Mouse (Mus musculus) cerebellum, adult 2 months (tissue): ENCODE data around the gene Marf1. TPM values are rescaled to one million over a fixed set of nuclear protein-coding genes. Genes with fewer than 3 reads are reported as not detected.

ENCODE experiments used
- DNase-seq, 2 experiments: peaks; one replicate each; pipeline ENCODE4 v3.0.0; 2021
- H3K27ac ChIP-seq: fragments of 200-500 bp; 2 replicates; pipeline ENCODE4 v1.5.1; 2012; ENCODE audit warnings: low read length, control low read depth, inconsistent platforms; ENCODE audit not compliant: insufficient read depth
- H3K27me3 ChIP-seq: fragments of 200-500 bp; 2 replicates; pipeline ENCODE4 v1.6.1; 2012; ENCODE audit warnings: inconsistent platforms, mild to moderate bottlenecking, low read length, moderate library complexity; ENCODE audit not compliant: control insufficient read depth, insufficient read depth
- H3K4me1 ChIP-seq: fragments of 200-500 bp; 2 replicates; pipeline ENCODE4 v1.6.1; 2011; ENCODE audit warnings: low read length; ENCODE audit not compliant: control insufficient read depth, insufficient read depth
- H3K4me3 ChIP-seq: fragments of 200-500 bp; replicated peaks from 2 replicates; pipeline ENCODE3; 2011; ENCODE audit warnings: mild to moderate bottlenecking, low read depth, low read length, control low read depth; ENCODE audit not compliant: insufficient read depth
- CTCF ChIP-seq: fragments of 200-500 bp; IDR thresholded peaks from 2 replicates; pipeline ENCODE4 v1.5.1; 2011; ENCODE audit warnings: low read depth, mild to moderate bottlenecking, control low read depth, low read length, moderate library complexity, borderline replicate concordance; ENCODE audit not compliant: insufficient read depth
- POLR2A ChIP-seq: fragments of 200-500 bp; IDR thresholded peaks from 2 replicates; pipeline ENCODE4 v1.6.1; 2011; ENCODE audit warnings: low read length, control low read depth, borderline replicate concordance; ENCODE audit not compliant: insufficient read depth
- WGBS: fragments of 180-500 bp; shearing (Covaris S2); methylation state at CpG from one replicate; pipeline ENCODE4 v1.1.7; 2018; 5-methylcytosine and 5-hydroxymethylcytosine counted together
- polyA plus RNA-seq: library from polyadenylated mRNA; depleted of rRNA; stranded (reverse); fragments of >200 nt; gene quantifications from 2 replicates; pipeline ENCODE4 v1.2.3, GENCODE M21; 2012; rRNA removed

Gene Marf1
- 39.2 and 39.9 TPM in 2 replicates for polyA plus RNA-seq

DNA sequence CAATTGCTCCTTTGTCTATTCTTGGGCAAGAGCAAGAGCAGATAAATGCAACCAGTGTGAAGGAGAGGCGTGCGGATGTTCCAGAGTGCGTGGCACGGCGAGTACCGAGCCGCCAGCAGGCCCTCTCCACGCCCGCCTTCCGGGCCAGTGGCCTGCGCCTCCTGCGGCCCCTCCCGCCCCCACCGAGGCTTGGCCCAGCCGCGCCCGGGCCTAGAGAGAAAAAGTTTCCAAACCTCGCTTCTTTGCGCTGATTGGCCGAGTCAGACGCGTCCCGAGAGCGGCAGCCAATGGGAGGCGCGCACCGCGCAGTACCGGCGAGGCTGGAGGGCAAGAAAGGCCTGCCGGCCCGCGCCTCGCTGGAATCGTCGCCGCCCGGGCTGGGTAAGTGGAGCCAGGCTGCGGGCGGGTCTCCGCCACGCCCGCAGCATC, at the start of gene Marf1, which contains the start of gene Nde1:
Marf1 (minus strand) TSS at position 364 of the 429 bp plus-strand sequence.
Nde1 (plus strand) TSS at position 288 of the 429 bp plus-strand sequence.
- no peaks in the 10 kb centered on the region; the same call in 1 of the 2 replicates for H3K4me1 ChIP-seq
- 1% methylated on average over 43 of the region's 43 CpGs for WGBS
- no peak within 1 kb of the TSS; the same call in 1 of the 2 replicates for H3K27ac ChIP-seq
- peak within 1 kb of the TSS; percentile 64 for H3K4me3 ChIP-seq
- TF ChIP-seq CTCF (no peak), POLR2A (0 out of 2 replicates have a peak, but pooled peaks have one; percentile 19)
- DNase-seq, result peak; percentile 78 to 83
- H3K27me3 ChIP-seq, result no peaks in the 10 kb centered on the region

DNA sequence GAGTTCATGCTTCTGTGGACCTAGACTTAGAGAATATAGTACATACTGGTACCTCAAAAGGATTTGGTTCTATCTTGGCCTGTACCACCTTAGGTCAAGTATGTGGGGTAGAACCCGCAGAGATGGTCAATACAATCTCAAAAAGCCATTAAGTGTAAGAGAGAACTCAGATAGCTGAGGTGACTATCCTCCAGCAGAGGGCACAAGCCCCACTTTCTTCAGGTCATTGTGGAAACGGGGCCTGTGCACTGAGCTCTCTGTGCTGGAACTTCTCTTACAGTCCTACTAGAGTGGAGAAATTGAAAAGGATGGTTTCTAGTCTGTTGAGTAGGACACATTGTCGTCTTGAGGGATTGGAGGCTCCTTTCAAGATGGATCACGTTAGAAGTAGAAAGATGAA, 35.6 kb upstream of the Marf1 start:
- Histone ChIP-seq H3K4me1 (no peaks in the 10 kb centered on the region), H3K4me3 (no peak overlapping the region), H3K27ac (no peak overlapping the region), H3K27me3 (no peaks in the 10 kb centered on the region)
- 77% methylated on average over 4 of the region's 4 CpGs for WGBS
- TF ChIP-seq POLR2A, result no peak
- no peak for TF ChIP-seq CTCF
- DNase-seq, result no peak

DNA sequence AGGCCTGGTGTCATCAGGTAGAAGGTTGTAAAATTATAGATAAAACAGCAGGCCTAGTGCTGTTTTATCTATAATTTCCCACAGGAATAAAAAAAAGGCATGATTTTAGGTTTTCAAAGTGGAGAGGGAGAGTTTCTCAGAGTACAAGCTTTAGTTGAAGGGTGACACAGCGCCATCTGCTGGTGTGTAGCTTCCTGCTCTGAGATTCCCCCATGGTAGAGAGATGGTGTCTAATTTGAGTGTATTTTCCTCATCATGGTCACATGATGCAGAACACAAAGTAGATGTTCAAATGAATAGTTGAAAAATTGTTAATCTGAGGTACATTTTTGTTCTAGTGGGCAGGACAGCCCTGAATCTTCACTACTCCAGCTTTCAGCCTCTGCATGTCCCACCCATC, 32.3 kb upstream of the Marf1 start:
- TF ChIP-seq CTCF (peak; percentile 71), POLR2A (no peak)
- 30% methylated on average over 1 of the region's 1 CpGs for WGBS

GRCm38 (mm10) chr16:14194164-14194950, 31.2 kb upstream of the Marf1 start:
- Histone ChIP-seq H3K27ac (no peak overlapping the region), H3K27me3 (no peaks in the 10 kb centered on the region), H3K4me1 (no peaks in the 10 kb centered on the region), H3K4me3 (no peak overlapping the region)
- TF ChIP-seq CTCF (no peak), POLR2A (no peak)
- 71% methylated on average over 9 of the region's 9 CpGs for WGBS
- DNase-seq, result no peak

More for the DNA sequence above, 32.3 kb upstream of the Marf1 start:
- H3K27ac ChIP-seq, result no peak overlapping the region
- H3K4me3 ChIP-seq, result no peak overlapping the region
- no peaks in the 10 kb centered on the region for H3K4me1 ChIP-seq
- H3K27me3 ChIP-seq, result no peaks in the 10 kb centered on the region
- DNase-seq, result peak; percentile 27 to 52

DNA sequence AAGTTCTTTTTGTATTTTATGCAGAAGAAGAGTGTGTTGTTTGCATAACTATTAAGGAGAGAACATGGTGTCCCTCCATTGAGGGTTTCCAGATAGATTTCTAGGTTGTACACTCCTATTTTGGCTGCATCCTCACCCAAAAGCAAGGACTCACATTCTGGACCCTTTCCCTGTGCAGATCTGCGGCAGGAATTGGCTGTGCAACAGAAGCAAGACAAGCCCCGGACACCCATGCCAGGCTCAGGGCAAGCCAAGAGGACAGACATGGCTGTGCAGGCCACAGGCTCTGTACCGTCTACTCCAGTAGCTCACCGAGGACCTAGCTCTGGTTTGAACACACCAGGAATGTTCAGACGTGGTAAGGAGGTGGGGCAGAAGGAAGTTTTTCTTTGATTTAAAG, 22.4 kb upstream of the Marf1 start:
- WGBS, result 71% methylated on average over 5 of the region's 5 CpGs
- Histone ChIP-seq H3K27me3 (no peaks in the 10 kb centered on the region), H3K4me3 (no peak overlapping the region), H3K4me1 (no peaks in the 10 kb centered on the region), H3K27ac (no peak overlapping the region)
- DNase-seq, result no peak
- TF ChIP-seq POLR2A (no peak), CTCF (no peak)

DNA sequence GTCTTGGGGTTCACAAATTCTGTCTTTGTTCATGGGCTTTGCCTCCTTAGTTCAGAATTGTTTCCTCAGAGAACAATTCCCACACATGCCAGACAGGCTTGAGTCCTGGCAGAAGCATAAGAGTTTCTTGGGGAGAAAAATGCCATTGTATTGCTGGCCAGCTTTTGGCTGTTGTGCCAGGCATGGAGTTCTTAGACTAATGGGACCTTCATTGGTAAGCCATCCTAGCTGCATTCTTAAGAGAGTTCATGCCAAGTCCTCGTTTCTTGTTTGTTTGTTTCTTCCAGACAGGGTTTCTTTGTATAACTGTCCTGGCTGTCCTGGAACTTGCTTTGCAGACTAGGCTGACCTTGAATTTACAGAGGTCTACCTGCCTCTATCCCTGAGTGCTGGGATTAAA, 20.7 kb upstream of the Marf1 start:
- no peak for DNase-seq

GRCm38 (mm10) chr16:14182360-14182759, 19.2 kb upstream of the Marf1 start:
- Histone ChIP-seq H3K4me1 (no peaks in the 10 kb centered on the region), H3K27ac (no peak overlapping the region), H3K4me3 (no peak overlapping the region), H3K27me3 (no peaks in the 10 kb centered on the region)
- no peak for DNase-seq
- TF ChIP-seq CTCF, result no peak
- TF ChIP-seq POLR2A, result no peak
- WGBS, result 94% methylated on average over 5 of the region's 5 CpGs

More for the DNA sequence above, 20.7 kb upstream of the Marf1 start:
- 71% methylated on average over 1 of the region's 1 CpGs for WGBS
- Histone ChIP-seq H3K4me3 (no peak overlapping the region), H3K4me1 (no peaks in the 10 kb centered on the region), H3K27me3 (no peaks in the 10 kb centered on the region), H3K27ac (no peak overlapping the region)
- TF ChIP-seq CTCF (no peak), POLR2A (no peak)
